Mouse (Mus musculus): ENCODE results near the gene Gak.
"Not testable (repeated sequence)": the region's sequence is repeated elsewhere in the genome, so short reads cannot be mapped to it uniquely, and the experiment has no call there.

Gak gene

DNA sequence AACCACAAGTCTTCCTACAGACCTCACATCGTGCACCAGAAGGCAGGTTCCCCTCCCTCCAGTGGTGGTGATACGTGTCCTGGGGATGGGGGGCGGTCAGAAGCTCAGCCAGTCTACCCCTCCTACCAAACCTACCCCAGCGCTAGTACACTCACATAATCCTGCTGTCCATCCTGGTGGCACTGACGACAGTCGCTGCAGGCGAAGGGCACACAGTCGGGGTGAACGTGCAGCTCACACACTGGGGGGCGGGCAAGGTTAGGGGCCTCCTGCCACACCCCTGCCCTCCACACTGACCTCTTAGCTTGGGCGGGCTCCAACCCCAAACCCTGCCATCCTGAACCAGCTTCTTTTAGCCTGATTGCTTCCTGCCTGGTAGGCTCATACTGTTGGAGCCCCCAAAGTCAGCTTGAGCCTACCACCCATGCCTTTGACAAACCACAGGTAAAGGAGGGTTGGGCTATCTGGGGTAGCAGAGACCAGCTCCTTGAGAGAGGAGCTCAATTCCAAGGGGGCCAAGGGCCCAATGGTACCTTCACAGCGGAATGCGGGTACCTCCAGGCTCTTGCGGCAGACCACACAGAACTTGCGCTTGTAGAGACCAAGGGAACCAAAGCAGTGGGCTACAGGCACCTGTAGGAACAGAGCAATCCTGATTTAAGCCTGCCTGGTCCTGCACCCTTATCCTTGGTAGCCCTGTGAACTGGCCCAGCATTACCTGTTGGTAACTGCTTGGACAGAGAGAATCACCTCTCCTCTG, 26.5 kb upstream of the Gak start:
- no peak for DNase-seq

DNA sequence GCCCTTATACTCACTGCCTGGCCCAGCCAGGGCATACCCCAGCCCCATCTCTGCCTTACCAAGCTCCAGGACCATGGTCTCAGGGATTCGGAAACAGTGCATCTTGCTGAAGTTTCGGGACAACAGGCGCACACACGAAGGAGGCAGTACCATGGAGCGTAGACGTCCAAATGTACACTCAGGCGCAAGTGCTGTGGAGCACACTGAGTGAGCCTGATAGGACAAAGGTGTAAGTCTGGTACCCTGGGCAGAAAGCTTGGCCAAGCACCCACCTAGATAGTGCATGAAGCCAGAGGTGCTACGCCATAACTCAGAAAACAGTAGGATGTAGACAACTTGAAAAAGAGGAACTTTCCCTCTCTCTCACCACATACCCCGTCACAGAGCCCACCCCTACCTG, 25.8 kb upstream of the Gak start:
- DNase-seq, result no peak

DNA sequence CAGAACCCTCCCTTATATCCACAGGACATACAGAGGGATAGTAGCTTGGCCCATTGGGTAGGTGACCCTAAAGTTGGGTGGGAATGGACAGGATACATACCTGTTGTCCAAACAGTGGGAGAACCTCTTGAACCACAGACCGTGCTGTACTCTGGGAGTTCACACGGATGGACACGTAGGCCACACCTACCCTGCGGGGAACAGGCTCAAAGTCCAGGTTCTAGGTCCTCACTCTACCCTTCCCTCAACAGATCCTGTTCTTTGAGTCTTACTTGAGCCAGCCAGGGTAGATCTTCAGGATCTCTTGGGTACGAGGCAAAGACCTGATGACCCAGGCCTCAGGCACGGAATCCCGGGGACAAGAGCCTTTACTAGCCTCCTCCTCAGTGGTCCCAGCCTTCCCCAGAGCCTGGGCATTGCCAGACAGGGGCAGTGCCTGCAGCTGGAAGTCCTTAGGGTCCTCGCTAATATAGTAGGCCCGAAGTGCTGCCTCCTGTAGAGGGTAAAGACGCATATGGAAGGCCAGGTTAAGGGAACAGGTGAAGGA, 25.0 kb upstream of the Gak start:
- DNase-seq, result no peak

DNA sequence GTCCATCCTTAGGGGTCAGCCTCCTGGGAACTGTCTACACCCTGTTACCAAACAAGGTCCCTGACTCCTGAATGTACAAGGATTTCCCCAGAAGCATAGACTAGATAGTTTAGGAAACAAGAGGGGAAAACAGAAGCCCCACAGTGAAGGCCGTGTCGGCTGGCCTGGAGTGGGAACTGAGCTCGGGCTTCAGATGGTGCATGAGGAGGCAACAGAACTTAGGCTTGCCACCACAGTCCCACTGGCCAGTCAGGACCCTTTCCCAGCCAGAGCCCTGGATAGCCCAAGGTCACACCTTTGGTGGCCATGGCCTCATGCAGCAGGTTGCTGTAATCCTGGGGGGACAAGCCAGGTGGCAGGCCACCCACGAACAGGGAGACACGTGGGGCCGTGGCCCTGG, 23.8 kb upstream of the Gak start:
- DNase-seq, result no peak

DNA sequence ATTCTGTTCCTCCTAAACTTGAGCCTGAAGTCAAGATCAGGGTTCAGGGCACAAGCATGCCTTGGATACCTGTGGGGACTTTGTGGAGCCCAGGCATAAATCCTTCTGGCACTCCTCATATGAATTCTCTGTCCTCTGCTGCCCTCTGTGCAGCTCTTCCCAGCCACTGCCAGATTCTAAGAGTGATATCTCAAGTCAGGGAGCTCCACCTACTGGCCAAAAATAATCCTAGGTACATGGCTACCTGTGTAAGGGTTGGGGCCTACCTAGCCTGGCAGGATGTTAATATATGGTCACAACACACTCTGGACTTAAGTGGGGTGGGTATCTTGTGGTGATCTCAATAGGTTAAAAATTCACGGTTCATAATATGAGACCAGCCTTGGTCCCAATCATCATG, 22.3 kb upstream of the Gak start:
- DNase-seq, result peak; percentile 65 to 82

DNA sequence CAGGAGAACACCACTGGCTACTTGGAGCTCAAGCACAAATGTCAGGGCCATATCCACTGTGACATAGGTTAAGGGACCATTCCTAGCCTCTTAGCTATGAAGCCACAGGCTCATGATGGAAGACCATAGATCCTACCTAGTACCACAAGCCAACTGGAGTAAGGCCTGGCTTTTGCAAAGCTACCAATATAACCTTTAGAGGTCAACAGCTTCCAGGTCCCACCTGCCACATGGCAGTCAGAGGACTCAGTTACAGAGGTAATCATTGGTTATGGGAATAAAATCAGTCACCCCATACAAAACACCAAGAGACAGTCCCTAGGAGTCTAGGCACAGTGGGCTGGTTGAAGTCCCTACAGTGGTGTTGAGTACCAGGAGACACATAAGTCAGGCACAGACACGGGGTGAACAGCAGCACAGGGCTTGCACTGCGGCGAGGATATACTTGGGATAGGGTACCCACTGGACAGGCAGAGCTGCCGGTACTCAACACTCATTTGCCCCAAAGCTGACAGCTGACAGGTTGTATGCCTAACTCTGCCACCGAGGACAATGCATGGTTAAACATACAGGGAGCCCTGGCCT, 21.7 kb upstream of the Gak start:
- no peak for DNase-seq

DNA sequence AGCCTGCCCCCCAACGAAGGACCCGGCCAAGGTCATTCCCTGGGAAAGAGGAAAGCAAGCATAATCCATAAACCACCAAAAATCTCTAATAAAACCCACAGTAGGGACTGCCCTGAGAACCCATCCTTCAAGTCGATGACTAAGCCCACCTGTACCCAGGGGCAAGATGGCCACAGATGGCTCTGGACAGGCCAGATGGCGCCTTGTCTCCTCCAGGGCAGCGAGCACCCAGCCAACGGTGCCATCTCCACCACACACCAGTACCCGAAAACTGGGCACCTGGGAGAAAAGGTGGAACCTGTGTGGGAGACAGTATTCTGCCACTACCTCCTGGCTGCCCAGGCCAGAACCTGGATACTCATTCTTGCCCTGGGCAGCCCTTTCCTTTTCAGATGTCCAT, 20.8 kb upstream of the Gak start:
- peak; percentile 56 to 64 for DNase-seq

DNA sequence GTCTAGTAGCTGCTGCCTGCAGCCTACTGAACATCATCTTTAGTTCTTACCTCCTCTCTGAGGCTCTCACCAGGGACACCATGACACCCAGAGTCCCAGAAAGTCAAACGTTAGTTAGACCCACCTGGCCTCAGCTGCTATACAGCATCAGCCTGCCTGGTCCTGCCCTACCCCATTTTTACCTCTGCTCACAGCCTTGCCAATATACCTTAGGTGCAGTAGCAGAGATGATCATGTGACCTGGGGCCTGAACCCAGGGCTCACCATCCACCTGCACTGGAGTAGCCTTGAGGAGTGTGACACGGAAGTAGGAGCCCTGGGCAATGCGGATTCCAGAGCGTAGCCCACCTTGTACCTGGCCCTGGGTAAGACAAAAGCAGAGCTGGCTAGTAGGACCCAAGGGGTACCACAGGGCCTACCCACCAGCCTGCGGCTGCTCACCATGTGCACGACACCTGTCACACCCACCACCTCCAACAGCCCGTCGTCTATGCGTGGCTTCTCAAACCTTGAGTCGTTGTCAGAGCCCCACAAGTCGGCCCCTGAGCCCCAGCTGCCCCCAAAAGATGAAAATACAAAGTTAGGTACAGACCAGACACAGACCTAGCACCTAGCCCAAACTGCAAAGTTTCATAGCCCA, 19.5 kb upstream of the Gak start:
- no peak for DNase-seq

DNA sequence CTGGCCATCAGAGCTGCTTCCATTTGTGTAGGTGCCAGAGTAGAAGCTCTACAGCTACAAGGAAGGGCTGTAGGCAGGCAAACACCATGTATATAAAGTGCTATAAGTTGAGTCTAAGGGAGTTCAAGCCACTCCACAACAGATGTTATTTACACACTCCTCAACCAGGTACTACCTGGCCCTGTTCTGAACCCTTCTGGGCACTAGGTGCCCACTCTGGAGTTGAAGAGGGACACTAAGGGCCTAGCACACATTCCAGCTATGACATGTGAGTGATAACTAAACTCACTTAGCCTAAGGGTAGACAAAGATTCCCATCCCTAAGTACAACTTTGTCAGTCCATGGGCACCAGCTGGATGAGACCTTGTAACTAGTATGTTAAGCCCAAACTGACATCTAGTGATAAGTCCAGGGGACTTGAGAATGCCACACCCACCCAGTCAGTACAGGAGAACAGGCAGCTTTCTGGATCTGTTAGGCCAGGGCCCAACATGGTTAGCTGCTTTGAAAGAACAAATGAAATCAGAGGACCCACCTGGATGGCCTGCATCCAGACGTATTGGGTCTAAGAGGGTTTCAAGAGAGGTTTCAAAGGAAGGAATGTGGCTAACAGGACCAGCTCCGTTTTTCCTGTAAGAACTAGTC, 18.4 kb upstream of the Gak start:
- DNase-seq, result no peak

DNA sequence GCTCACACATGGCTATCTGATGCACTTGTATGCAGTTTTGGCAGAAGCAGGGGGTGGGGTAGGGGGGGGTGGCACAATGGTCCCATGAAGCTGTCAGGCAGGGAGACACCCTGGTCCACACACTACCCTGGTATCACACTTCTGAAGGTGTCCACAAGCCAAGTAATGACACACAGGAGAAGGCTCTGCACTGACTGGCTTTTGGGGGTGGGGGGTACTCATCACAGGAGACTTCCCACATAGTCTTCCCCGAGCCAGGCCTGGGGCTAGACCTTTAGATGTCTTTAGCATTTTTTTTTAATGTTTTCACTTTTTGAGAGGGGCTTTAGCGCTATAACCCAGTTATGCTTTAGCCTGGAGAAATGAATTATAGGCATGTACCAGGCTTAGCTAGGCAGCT, 17.8 kb upstream of the Gak start:
- no peak for DNase-seq

DNA sequence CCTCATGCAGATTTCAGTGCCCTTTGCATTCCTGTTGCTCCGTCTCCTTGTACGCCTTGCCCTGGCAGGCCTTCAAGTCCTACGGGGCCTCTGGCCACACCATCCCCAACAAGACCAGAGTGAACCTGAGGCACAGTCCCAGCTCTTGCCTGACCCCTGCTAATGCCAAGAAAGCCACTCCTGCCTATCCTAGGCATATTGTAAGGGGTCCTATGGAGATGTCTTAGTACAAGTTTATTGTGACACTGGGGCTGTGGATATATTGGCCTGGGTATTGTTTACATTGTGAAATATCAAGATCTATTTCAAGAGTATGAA, 16.7 kb upstream of the Gak start:
- no peak for DNase-seq

DNA sequence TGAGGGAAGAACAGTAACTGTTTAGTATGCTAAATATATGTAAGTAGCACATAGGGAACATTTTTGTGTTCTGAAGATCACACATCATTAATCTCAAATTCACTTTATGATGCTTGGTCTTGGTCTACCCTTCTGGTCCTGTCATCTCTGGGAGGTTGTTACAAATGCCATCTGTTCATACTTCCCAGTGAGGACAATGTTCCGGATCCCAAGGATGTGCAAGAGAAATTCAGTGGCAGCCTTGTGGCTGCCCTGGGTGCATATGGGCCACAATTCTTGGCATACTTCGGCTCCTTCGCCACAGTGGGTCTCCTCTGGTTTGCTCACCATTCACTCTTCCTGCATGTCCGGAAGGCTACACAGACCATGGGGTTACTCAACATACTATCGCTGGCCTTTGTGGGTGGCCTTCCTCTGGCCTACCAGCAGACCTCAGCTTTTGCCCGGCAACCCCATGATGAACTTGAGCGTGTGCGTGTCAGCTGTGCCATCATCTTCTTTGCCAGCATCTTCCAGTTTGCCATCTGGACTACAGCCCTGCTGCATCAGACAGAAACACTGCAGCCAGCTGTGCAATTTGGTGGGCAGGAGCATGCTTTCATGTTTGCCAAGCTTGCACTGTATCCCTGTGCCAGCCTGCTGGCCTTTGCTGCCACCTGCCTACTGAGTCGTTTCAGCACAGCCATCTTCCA, 16.2 kb upstream of the Gak start:
- peak; percentile 61 to 65 for DNase-seq

DNA sequence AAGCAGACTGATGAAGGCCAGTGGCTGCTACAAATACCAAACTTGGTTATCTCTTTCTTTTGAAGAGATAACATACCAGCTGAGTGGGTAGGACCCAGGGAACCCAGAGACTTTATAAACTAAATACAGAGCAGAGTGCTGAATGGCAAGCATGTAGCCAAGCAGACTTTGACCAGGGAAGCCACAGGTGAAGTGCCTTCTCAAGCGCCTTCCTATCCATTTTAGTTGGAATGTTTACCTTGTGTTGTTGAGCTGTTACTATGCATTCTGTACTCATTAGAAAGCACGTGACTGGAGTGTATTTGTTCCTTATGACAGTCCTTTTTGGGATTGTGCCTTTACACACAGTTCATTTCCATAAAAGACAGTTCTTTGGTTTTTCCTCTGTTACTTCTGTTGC, 14.1 kb upstream of the Gak start:
- DNase-seq, result no peak

DNA sequence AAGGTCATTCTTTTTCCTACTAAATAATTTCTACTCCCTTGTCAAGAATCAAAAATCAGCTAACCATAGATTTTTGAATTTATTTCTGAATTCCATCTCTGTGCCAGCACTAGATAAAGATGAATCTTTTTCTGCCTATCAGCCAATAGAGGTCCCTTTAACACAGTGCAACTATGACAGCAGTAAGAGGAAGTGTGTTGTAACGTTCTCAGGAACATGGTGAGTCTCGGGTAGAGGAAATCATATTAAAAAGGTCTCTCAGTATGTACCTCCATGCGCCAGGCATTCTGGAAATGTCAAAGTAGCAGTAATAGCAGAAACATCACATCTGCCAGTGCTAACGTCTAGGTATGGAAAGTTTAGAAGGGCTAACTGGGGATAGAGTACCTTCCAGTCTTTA, 6.6 kb upstream of the Gak start:
- no peak for DNase-seq

DNA sequence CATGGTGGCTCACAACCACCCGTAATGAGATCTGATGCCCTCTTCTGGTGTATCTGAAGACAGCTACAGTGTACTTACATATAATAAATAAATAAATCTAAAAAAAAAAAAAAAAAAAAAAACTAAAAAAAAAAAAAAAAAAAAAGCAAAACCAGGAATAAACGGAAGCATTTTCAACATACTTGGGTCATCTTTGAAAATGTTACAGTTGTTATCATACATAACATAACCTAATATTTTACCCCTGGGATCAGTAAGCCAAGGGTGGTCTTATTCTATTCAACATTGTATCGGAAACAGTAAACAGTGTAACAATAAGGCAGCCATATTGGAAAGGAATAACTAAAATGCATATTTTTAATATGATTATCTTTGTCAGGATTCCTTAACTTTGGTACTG, 4.5 kb upstream of the Gak start:
- not testable (repeated sequence) for DNase-seq

DNA sequence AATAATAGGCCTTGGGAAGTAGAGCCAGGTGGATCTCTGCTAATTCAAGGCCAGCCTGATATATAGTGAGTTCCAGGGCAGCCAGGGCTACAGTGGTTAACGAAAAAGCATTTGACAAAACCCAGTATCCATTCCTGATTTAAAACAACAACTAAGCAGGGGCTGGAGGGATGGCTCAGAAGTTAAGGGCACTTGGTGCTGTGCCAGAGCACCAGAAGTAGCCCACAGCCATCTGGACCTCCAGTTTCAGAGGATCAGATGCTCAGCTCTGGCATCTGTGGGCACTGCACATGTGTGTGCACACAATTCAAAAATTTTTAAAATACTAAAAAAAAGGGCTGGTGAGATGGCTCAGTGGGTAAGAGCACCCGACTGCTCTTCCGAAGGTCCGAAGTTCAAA, 4.1 kb upstream of the Gak start:
- no peak for DNase-seq

DNA sequence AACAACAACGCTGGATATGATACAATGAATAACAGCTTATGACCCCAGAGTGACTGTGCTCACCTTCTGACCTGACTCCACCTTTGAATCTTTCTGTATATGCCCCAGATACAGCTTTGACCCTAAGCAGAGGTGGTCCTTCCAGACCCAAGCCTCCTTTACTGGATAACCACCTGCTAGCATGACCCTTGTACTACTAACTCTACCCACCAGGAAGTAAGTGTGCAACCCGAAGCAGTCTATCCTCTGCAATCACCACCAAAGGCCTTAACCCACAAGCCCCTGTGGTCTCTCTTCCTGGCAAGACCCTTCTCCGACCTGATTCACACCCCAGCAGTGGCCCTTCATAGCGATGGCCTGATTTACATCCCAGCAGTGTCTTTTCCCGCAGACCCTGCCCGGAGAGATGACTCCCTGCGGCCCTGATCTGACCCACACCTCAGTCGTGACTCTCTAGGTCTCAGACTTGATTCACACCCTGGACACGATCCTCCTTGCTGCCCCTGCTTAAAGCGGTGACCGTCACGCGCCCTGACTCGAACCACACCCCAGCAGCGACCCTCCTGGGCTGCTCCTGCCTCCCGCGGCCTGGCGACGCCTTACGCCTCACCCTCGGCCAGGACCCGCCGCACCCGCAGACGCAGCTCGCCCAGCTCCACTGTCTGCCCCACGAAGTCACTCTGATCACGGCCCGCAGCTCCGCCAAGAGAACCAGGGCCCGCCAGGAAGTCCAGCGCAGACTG, 493 bp downstream of the Gak start:
- no peak for DNase-seq

DNA sequence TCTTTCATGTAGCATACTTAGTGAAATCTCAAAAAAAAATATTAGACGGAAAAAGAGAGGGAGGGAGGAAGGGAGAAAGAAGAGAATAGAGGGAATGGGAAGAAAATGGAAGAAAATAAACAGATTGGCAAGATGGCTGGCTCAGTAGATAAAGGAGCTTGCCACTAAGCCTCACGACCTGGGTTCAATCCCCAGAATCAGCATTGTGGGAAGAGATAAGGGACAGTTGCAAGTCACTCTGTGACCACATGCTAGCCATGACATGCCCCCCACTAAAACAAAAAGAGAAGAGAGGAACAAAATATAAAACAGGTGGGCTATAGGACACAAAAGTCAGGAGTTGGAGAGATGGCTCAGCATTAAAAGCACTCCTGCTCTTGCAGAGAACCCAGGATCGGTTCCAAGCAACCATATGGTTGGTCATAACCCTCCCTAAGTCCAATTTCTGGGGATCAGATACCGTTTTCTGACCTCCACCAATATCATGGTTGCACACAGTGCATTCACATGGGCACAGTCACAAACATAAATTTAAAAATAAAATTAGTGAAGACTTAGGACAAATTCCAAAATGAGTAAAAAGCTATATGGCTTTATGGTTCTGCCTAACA, 3.4 kb downstream of the Gak start:
- DNase-seq, result no peak

DNA sequence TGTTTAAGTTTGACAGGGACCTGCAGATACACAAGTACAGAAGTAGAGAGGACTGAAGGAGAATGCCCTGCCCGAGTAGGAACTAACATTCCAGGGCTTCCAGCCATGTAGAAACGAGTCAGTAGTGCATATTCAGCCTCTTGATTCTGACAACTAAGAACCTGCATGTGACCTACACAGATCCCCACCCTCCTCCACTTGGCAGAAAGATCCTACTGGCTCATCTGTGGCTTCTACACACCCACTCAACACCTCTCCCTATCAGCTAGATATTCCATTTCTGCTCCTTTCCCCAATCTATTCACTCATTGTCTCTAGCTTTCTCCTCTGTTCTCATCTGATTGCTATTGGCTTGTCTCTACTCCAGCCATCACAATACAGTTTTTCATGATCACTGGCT, 7.7 kb downstream of the Gak start:
- DNase-seq, result no peak

DNA sequence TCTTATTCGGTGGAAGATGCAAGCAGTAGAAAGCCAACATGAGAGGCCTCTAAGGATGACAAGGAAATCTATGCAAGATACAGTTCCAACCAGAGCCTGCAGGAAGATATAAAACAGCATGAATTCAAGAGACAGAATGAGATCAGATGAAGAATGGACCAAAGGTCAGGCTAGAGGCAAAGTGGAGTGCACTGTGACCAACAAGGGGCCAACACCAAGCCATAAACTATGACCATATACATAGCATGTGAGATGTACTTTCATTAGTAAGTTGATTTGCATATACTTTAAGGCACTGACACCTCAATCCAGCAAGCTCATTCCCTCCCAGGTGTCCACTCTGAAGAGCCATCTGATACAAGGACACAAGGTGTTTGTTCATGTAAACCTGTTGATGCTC, 19.1 kb downstream of the Gak start:
- no peak for DNase-seq

DNA sequence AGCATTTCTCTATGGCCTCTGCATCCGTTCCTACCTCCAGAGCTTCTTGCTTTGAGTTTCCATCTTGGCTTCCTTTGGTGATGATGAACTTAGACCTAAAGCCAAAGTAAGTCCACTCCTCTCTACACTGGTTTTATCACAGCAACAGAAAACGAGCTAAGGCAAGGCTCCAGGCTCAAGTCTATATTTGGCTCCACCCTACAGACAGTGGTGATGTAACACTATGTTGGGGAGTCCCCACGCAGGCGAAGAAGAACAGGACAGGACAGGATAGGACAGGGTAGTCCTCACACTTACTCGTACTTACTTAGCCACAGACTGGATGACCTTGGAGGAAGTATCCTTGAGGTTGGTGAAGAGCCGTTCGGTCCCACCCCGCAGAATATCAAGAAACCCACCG, 27.0 kb downstream of the Gak start:
- no peak for DNase-seq

DNA sequence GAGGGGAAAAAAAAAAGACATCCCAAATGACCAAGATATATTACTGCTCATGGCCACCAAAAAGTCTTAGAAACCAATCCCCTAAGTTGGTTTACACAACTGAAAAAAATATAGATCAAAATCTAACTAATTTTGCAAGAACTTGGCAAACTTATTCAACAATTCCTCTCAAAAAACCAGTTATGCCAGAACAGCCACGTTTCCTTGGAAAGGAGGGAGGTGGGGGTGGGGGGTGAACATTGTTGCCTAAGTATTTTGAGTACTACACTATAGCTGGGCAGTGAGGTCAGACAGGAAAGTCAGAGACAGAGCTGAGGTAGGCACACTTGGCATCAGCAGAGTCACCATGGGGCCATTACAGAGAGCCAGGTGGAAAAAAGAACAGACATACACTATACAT, 29.6 kb downstream of the Gak start:
- no peak for DNase-seq

Measured in cerebellum, postnatal 36 days (tissue).